Mouse (Mus musculus): ENCODE results near the gene Prodh2.
"Not testable (repeated sequence)": the region's sequence is repeated elsewhere in the genome, so short reads cannot be mapped to it uniquely, and the experiment has no call there.

Gene Prodh2

GRCm38 (mm10) chr7:30493401-30493931 is at the start of gene Prodh2:
Gene Prodh2, plus strand, starts transcription at chr7:30493622.
- DNase-seq: no peak

GRCm38 (mm10) chr7:30443696-30444095 is 49.7 kb upstream of the Prodh2 start:
- DNase-seq: no peak

GRCm38 (mm10) chr7:30444154-30444970 is 49.1 kb upstream of the Prodh2 start:
- DNase-seq: peak; percentile 43 to 46

GRCm38 (mm10) chr7:30444971-30445751 is 48.3 kb upstream of the Prodh2 start, which contains the start of gene Aplp1:
Gene Aplp1, minus strand, starts transcription at chr7:30445535.
- DNase-seq: peak; percentile 53 to 57

- no peak for DNase-seq
Measured at GRCm38 (mm10) chr7:30450241-30450640, 43.2 kb upstream of the Prodh2 start.

- peak in 1 of 2 experiments; percentile 15 for DNase-seq
Measured at GRCm38 (mm10) chr7:30453327-30453726, 40.1 kb upstream of the Prodh2 start.

GRCm38 (mm10) chr7:30453766-30454165 is 39.7 kb upstream of the Prodh2 start:
- peak; percentile 81 to 82 for DNase-seq

- DNase-seq: no peak
Measured at GRCm38 (mm10) chr7:30454259-30454658, 39.2 kb upstream of the Prodh2 start.

GRCm38 (mm10) chr7:30456487-30456886 is 36.9 kb upstream of the Prodh2 start:
- DNase-seq: no peak

- no peak for DNase-seq
Measured at GRCm38 (mm10) chr7:30456911-30457628, 36.4 kb upstream of the Prodh2 start.

GRCm38 (mm10) chr7:30457629-30458330 is 35.6 kb upstream of the Prodh2 start, which contains the start of the genes Kirrel2 and Nphs1:
Gene Kirrel2, minus strand, starts transcription at chr7:30457690.
Gene Nphs1, plus strand, starts transcription at chr7:30458315.
- DNase-seq: no peak

- DNase-seq: no peak
Measured at GRCm38 (mm10) chr7:30459484-30459883, 33.9 kb upstream of the Prodh2 start.

GRCm38 (mm10) chr7:30463568-30463967 is 29.9 kb upstream of the Prodh2 start:
- no peak for DNase-seq

- no peak for DNase-seq
Measured at GRCm38 (mm10) chr7:30463996-30464395, 29.4 kb upstream of the Prodh2 start.

GRCm38 (mm10) chr7:30464816-30465300 is 28.6 kb upstream of the Prodh2 start:
- DNase-seq: no peak

- DNase-seq: peak; percentile 63 to 66
Measured at GRCm38 (mm10) chr7:30472411-30472810, 21.0 kb upstream of the Prodh2 start.

- no peak for DNase-seq
Measured at GRCm38 (mm10) chr7:30474999-30475398, 18.4 kb upstream of the Prodh2 start.

- not testable (repeated sequence) for DNase-seq
Measured at GRCm38 (mm10) chr7:30476136-30476535, 17.3 kb upstream of the Prodh2 start.

GRCm38 (mm10) chr7:30477415-30478381 is 15.7 kb upstream of the Prodh2 start:
- DNase-seq: no peak

GRCm38 (mm10) chr7:30484250-30484649 is 9.2 kb upstream of the Prodh2 start:
- DNase-seq: no peak
